Mouse (Mus musculus) lung, adult 2 months (tissue): ENCODE data around the gene Rad54l. TPM values are rescaled to one million over a fixed set of nuclear protein-coding genes. Genes with fewer than 3 reads are reported as not detected.
A peak's percentile ranks its signal among the peaks of the same experiment; 100 is the strongest.

Experiments used
- DNase-seq: peaks from one replicate; pipeline ENCODE4 v3.0.0; 2022
- H3K4me1 ChIP-seq: fragments of 200-500 bp; 2 replicates; pipeline ENCODE4 v1.6.1; 2011; ENCODE audit warnings: low read length; ENCODE audit not compliant: control insufficient read depth, insufficient read depth
- H3K4me3 ChIP-seq: fragments of 200-500 bp; replicated peaks from 2 replicates; pipeline ENCODE3; 2011; ENCODE audit warnings: low read depth, mild to moderate bottlenecking, control low read depth, low read length; ENCODE audit errors: extremely low read depth
- CTCF ChIP-seq: fragments of 200-500 bp; IDR thresholded peaks from 2 replicates; pipeline ENCODE4 v1.5.1; 2011; ENCODE audit warnings: mild to moderate bottlenecking, low read length, control low read depth; ENCODE audit not compliant: insufficient read depth
- POLR2A ChIP-seq: fragments of 200-500 bp; IDR thresholded peaks from 2 replicates; pipeline ENCODE4 v1.6.1; 2011; ENCODE audit warnings: low read depth, mild to moderate bottlenecking, control low read depth, low read length, borderline replicate concordance; ENCODE audit errors: extremely low read depth
- WGBS: fragments of 180-500 bp; shearing (Covaris S2); methylation state at CpG from one replicate; pipeline ENCODE4 v1.1.7; 2018; 5-methylcytosine and 5-hydroxymethylcytosine counted together
- polyA plus RNA-seq: library from polyadenylated mRNA; depleted of rRNA; stranded (reverse); fragments of >200 nt; gene quantifications from 2 replicates; pipeline ENCODE4 v1.2.3, GENCODE M21; 2012; rRNA removed

Gene Rad54l
- polyA plus RNA-seq, result 0.42 and 0.70 TPM in 2 replicates

GRCm38 (mm10) chr4:116123602-116124519 is at the start of gene Rad54l, which contains the start of gene Pomgnt1:
TSS of gene Rad54l (minus strand) at chr4:116123690.
TSS of gene Pomgnt1 (plus strand) at chr4:116123840.
- TF ChIP-seq CTCF (peak; percentile 22; the same call in 1 of the 2 replicates), POLR2A (peak; percentile 59; the same call in 1 of the 2 replicates)
- WGBS, result 6% methylated on average over 24 of the region's 24 CpGs
- peak; percentile 71 for DNase-seq
- peak within 1 kb of the TSS; percentile 74 for H3K4me3 ChIP-seq
- H3K4me1 ChIP-seq, result no peaks in the 10 kb centered on the region; the same call in 1 of the 2 replicates

- Histone ChIP-seq H3K4me3 (no peak within 1 kb of the TSS), H3K4me1 (peaks cover 27% of the 10 kb centered on the region)
- DNase-seq, result no peak
- WGBS, result 75% methylated on average over 6 of the region's 6 CpGs
- no peak for TF ChIP-seq CTCF
- no peak for TF ChIP-seq POLR2A
Measured at GRCm38 (mm10) chr4:116173072-116173471, 49.6 kb upstream of the Rad54l start, which contains the start of the genes 1700042G07Rik and Gm49337. TSS of gene 1700042G07Rik (plus strand) at chr4:116173372. TSS of gene Gm49337 (plus strand) at chr4:116173384.

GRCm38 (mm10) chr4:116169353-116169672 is 45.8 kb upstream of the Rad54l start:
- 51% methylated on average over 3 of the region's 3 CpGs for WGBS
- no peak for TF ChIP-seq CTCF
- DNase-seq, result no peak
- peaks cover 10% of the 10 kb centered on the region; the same call in 1 of the 2 replicates for H3K4me1 ChIP-seq
- H3K4me3 ChIP-seq, result no peak overlapping the region

- H3K4me3 ChIP-seq, result no peak overlapping the region
- peak; percentile 66 for TF ChIP-seq CTCF
- no peak for TF ChIP-seq POLR2A
- WGBS, result 66% methylated on average over 8 of the region's 8 CpGs
- peaks cover 8% of the 10 kb centered on the region; the same call in 1 of the 2 replicates for H3K4me1 ChIP-seq
- peak; percentile 71 for DNase-seq
Measured at GRCm38 (mm10) chr4:116168617-116169352, 45.3 kb upstream of the Rad54l start.

- peak; percentile 14; the same call in 1 of the 2 replicates for TF ChIP-seq CTCF
- TF ChIP-seq POLR2A, result peak; percentile 62; the same call in 1 of the 2 replicates
- H3K4me3 ChIP-seq, result peak within 1 kb of the TSS; percentile 16
- WGBS, result 51% methylated on average over 7 of the region's 7 CpGs
- peaks cover 10% of the 10 kb centered on the region; the same call in 1 of the 2 replicates for H3K4me1 ChIP-seq
- peak; percentile 75 for DNase-seq
Measured at GRCm38 (mm10) chr4:116167404-116167803, 43.9 kb upstream of the Rad54l start, which contains the start of gene Tspan1. TSS of gene Tspan1 (minus strand) at chr4:116167601.

GRCm38 (mm10) chr4:116165708-116166407 is 42.4 kb upstream of the Rad54l start:
- Histone ChIP-seq H3K4me3 (no peak overlapping the region), H3K4me1 (peaks cover 12% of the 10 kb centered on the region; the same call in 1 of the 2 replicates)
- DNase-seq, result no peak
- TF ChIP-seq POLR2A, result no peak
- 45% methylated on average over 8 of the region's 8 CpGs for WGBS

GRCm38 (mm10) chr4:116164759-116165554 is 41.5 kb upstream of the Rad54l start:
- no peak overlapping the region for H3K4me3 ChIP-seq
- no peak for TF ChIP-seq POLR2A
- TF ChIP-seq CTCF, result no peak
- H3K4me1 ChIP-seq, result peaks cover 12% of the 10 kb centered on the region; the same call in 1 of the 2 replicates
- no peak for DNase-seq
- WGBS, result 77% methylated on average over 2 of the region's 2 CpGs

- TF ChIP-seq POLR2A, result no peak
- TF ChIP-seq CTCF, result no peak
- H3K4me3 ChIP-seq, result no peak overlapping the region
- no peak for DNase-seq
- 50% methylated on average over 4 of the region's 4 CpGs for WGBS
- H3K4me1 ChIP-seq, result peaks cover 8% of the 10 kb centered on the region; the same call in 1 of the 2 replicates
Measured at GRCm38 (mm10) chr4:116162142-116162541, 38.7 kb upstream of the Rad54l start.
